ENCODE assay signal across 8 mouse cellular contexts in genomic region chr5:93206109-93207005, GRCm38 (mm10). TPM values are rescaled to one million over a fixed set of nuclear protein-coding genes. Genes with fewer than 3 reads are reported as not detected.
DNase-seq lines count a peak whose midpoint lies in the region; ATAC-seq and TF ChIP-seq lines count a peak whose summit lies in the region.

TSS of gene Ccni (minus strand) at chr5:93206495.
TSS of gene 2010109A12Rik (plus strand) at chr5:93206518.

- peak within 1 kb of the TSS; percentile 94 for H3K27ac ChIP-seq in heart, embryonic 15.5 days
- peak within 1 kb of the TSS; percentile 77 for H3K27ac ChIP-seq in liver, embryonic 14.5 days
- peak within 1 kb of the TSS; percentile 85 for H3K27ac ChIP-seq in neural tube, embryonic 11.5 days (ENCODE audit: low read depth, low read length)
- peak within 1 kb of the TSS; percentile 89 for H3K27ac ChIP-seq in stomach, postnatal 0 days (replicated peaks)

- under 1% methylated on average over 79 of the region's 79 CpGs for WGBS in heart, embryonic 15.5 days
- WGBS in liver, embryonic 14.5 days (ENCODE audit: insufficient replicate concordance), result under 1% methylated on average over 79 of the region's 79 CpGs
- WGBS in neural tube, embryonic 11.5 days, result under 1% methylated on average over 76 of the region's 79 CpGs
- WGBS in stomach, postnatal 0 days, result under 1% methylated on average over 73 of the region's 79 CpGs

- H3K4me2 ChIP-seq in heart, embryonic 15.5 days, result peak within 1 kb of the TSS; percentile 71
- peak within 1 kb of the TSS; percentile 80 for H3K4me2 ChIP-seq in liver, embryonic 14.5 days (ENCODE audit: low read depth)
- peak within 1 kb of the TSS; percentile 75 for H3K4me2 ChIP-seq in neural tube, embryonic 11.5 days (ENCODE audit: low read depth)
- H3K4me2 ChIP-seq in stomach, postnatal 0 days (replicated peaks; ENCODE audit: low read depth), result peak within 1 kb of the TSS; percentile 67

- peaks cover 7% of the 10 kb centered on the region for H3K36me3 ChIP-seq in heart, embryonic 15.5 days
- H3K36me3 ChIP-seq in liver, embryonic 14.5 days (replicated peaks; ENCODE audit: control insufficient read depth, insufficient read depth, low read depth), result peaks cover 2% of the 10 kb centered on the region
- no peaks in the 10 kb centered on the region for H3K36me3 ChIP-seq in neural tube, embryonic 11.5 days (ENCODE audit: control insufficient read depth, insufficient read depth, low read length)
- no peaks in the 10 kb centered on the region for H3K36me3 ChIP-seq in stomach, postnatal 0 days (ENCODE audit: control insufficient read depth, insufficient read depth, low read length)

- DNase-seq in c-Kit-negative CD71-positive TER-119-positive erythroid progenitor cells, embryonic 14.5 days (ENCODE audit: low read depth, low spot score), result peak; percentile 90
- DNase-seq in fibroblast of lung, adult 2 months (ENCODE audit: low read depth), result peak; percentile 91
- DNase-seq in kidney, postnatal 25 days, result peak; percentile 95 to 97
- peak; percentile 90 to 92 (median 91) for DNase-seq in liver, embryonic 14.5 days (ENCODE audit: low read depth in 3 of 3, low spot score in 3 of 3)
- peak; percentile 98 for DNase-seq in neural tube, embryonic 11.5 days (ENCODE audit: low spot score)
- peak; percentile 94 for DNase-seq in stomach, postnatal 0 days (ENCODE audit: low spot score)

- peak; percentile 66 for TF ChIP-seq EP300 in liver, embryonic 14.5 days (IDR thresholded peaks at IDR 0.05; ENCODE audit: low read depth)
- peak; percentile 83 for TF ChIP-seq EP300 in stomach, postnatal 0 days (optimal IDR thresholded peaks at IDR 0.05)

- no peaks in the 10 kb centered on the region for H3K27me3 ChIP-seq in heart, embryonic 15.5 days
- H3K27me3 ChIP-seq in liver, embryonic 14.5 days (ENCODE audit: control insufficient read depth, insufficient read depth, low read length), result no peaks in the 10 kb centered on the region
- no peaks in the 10 kb centered on the region for H3K27me3 ChIP-seq in neural tube, embryonic 11.5 days (ENCODE audit: control insufficient read depth, insufficient read depth, low read length)
- no peaks in the 10 kb centered on the region for H3K27me3 ChIP-seq in stomach, postnatal 0 days (ENCODE audit: control insufficient read depth, insufficient read depth, low read length)

- H3K4me1 ChIP-seq in heart, embryonic 15.5 days (replicated peaks), result peaks cover 19% of the 10 kb centered on the region
- peaks cover 6 to 10% of the 10 kb centered on the region in 2 experiments for H3K4me1 ChIP-seq in liver, embryonic 14.5 days (replicated peaks; ENCODE audit: control insufficient read depth in 2 of 2, insufficient read depth in 2 of 2, low read length in 1 of 2)
- peaks cover 11% of the 10 kb centered on the region; the same call in 1 of the 2 replicates for H3K4me1 ChIP-seq in neural tube, embryonic 11.5 days (ENCODE audit: control insufficient read depth, insufficient read depth, low read length)
- no peaks in the 10 kb centered on the region for H3K4me1 ChIP-seq in stomach, postnatal 0 days (replicated peaks; ENCODE audit: control insufficient read depth, insufficient read depth)

- H3K9me3 ChIP-seq in heart, embryonic 15.5 days (replicated peaks), result no peaks in the 10 kb centered on the region
- no peaks in the 10 kb centered on the region for H3K9me3 ChIP-seq in liver, embryonic 14.5 days (ENCODE audit: control insufficient read depth, low read length)
- H3K9me3 ChIP-seq in neural tube, embryonic 11.5 days (ENCODE audit: control insufficient read depth, low read length), result no peaks in the 10 kb centered on the region
- no peaks in the 10 kb centered on the region for H3K9me3 ChIP-seq in stomach, postnatal 0 days (ENCODE audit: control insufficient read depth, low read length)

- ATAC-seq in CD4-positive, CD25-positive, alpha-beta regulatory T cell, adult 4 months, result peak; percentile 87
- ATAC-seq in heart, embryonic 15.5 days (replicated peaks; ENCODE audit: insufficient number of reproducible peaks, insufficient read depth, low FRiP score, low read depth), result peak; percentile 94
- ATAC-seq in liver, embryonic 14.5 days (ENCODE audit: insufficient read depth), result peak; percentile 95
- peak; percentile 95 for ATAC-seq in neural tube, embryonic 11.5 days (ENCODE audit: insufficient read depth, low FRiP score, low TSS enrichment)
- ATAC-seq in stomach, postnatal 0 days (ENCODE audit: low FRiP score, low TSS enrichment), result peak; percentile 97

- H3K4me3 ChIP-seq in heart, embryonic 15.5 days, result peak within 1 kb of the TSS; percentile 98
- peak within 1 kb of the TSS; percentile 68 to 99 for H3K4me3 ChIP-seq in liver, embryonic 14.5 days (ENCODE audit: insufficient read depth in 1 of 2, low read depth in 2 of 2, low read length in 2 of 2)
- peak within 1 kb of the TSS; percentile 96 for H3K4me3 ChIP-seq in neural tube, embryonic 11.5 days (ENCODE audit: low read depth, low read length)
- H3K4me3 ChIP-seq in stomach, postnatal 0 days (ENCODE audit: low read depth, low read length), result peak within 1 kb of the TSS; percentile 95

- peak within 1 kb of the TSS; percentile 96 for H3K9ac ChIP-seq in heart, embryonic 15.5 days
- H3K9ac ChIP-seq in liver, embryonic 14.5 days (replicated peaks), result peak within 1 kb of the TSS; percentile 88
- peak within 1 kb of the TSS; percentile 91 for H3K9ac ChIP-seq in neural tube, embryonic 11.5 days (ENCODE audit: low read length)
- H3K9ac ChIP-seq in stomach, postnatal 0 days (ENCODE audit: low read length), result peak within 1 kb of the TSS; percentile 86

- no peak for TF ChIP-seq CTCF in liver, embryonic 14.5 days (IDR thresholded peaks at IDR 0.05; ENCODE audit: low read depth)
- no peak for TF ChIP-seq CTCF in stomach, postnatal 0 days (IDR thresholded peaks at IDR 0.05; ENCODE audit: low read depth)

RNA-seq across cellular contexts. Expression of gene Ccni, which starts in this region (rescaled TPM):
- 10 to 100 TPM; 75.1 to 88.5 TPM for polyA plus RNA-seq in CD4-positive, CD25-positive, alpha-beta regulatory T cell, adult 4 months (2017; shearing (Covaris generic))
- polyA plus RNA-seq in heart, embryonic 15.5 days (2015; fragmentation: Nextera tagmentation; extraction: Ambion mirVana), result 90.3 and 93.6 TPM in 2 replicates
- polyA plus RNA-seq in liver, embryonic 14.5 days (2012; rRNA removed), result 21.0 and 21.7 TPM in 2 replicates
- polyA plus RNA-seq in liver, embryonic 14.5 days (2014; fragmentation: Nextera tagmentation; extraction: Ambion mirVana), result 39.3 and 41.6 TPM in 2 replicates
- 142 and 147 TPM in 2 replicates for polyA plus RNA-seq in neural tube, embryonic 11.5 days (2014; fragmentation: Nextera tagmentation; extraction: Ambion mirVana)
- polyA plus RNA-seq in stomach, postnatal 0 days (2015; fragmentation: Nextera tagmentation; extraction: Ambion mirVana), result 48.4 and 50.8 TPM in 2 replicates

RNA-seq across cellular contexts. Expression of gene 2010109A12Rik, which starts in this region (rescaled TPM):
- 1 to 10 TPM; 2.0 to 2.8 TPM for polyA plus RNA-seq in CD4-positive, CD25-positive, alpha-beta regulatory T cell, adult 4 months (2017; shearing (Covaris generic))
- polyA plus RNA-seq in heart, embryonic 15.5 days (2015; fragmentation: Nextera tagmentation; extraction: Ambion mirVana), result 1.3 and 2.5 TPM in 2 replicates
- 0.30 and 0.55 TPM in 2 replicates for polyA plus RNA-seq in liver, embryonic 14.5 days (2012; rRNA removed)
- 1.2 and 1.5 TPM in 2 replicates for polyA plus RNA-seq in liver, embryonic 14.5 days (2014; fragmentation: Nextera tagmentation; extraction: Ambion mirVana)
- polyA plus RNA-seq in neural tube, embryonic 11.5 days (2014; fragmentation: Nextera tagmentation; extraction: Ambion mirVana), result 0.45 and 1.1 TPM in 2 replicates
- 1.1 and 1.3 TPM in 2 replicates for polyA plus RNA-seq in stomach, postnatal 0 days (2015; fragmentation: Nextera tagmentation; extraction: Ambion mirVana)

Comparison
In these comparisons a context has a peak if more than half of its experiments do, and no peak if none do; other contexts are left out.
1. Peak in every context shown above with its lines: DNase-seq, ATAC-seq, H3K4me3 ChIP-seq and H3K27ac ChIP-seq.